Mouse (Mus musculus) cerebellum, postnatal 14 days (tissue): ENCODE results near the gene Dusp5.
A peak's percentile ranks its signal among the peaks of the same experiment; 100 is the strongest.

Experiments used
- DNase-seq, 2 experiments: peaks; one replicate each; pipeline ENCODE4 v3.0.0; 2021; ENCODE audit warnings: mixed read lengths in 2 of 2

The Dusp5 gene

DNA sequence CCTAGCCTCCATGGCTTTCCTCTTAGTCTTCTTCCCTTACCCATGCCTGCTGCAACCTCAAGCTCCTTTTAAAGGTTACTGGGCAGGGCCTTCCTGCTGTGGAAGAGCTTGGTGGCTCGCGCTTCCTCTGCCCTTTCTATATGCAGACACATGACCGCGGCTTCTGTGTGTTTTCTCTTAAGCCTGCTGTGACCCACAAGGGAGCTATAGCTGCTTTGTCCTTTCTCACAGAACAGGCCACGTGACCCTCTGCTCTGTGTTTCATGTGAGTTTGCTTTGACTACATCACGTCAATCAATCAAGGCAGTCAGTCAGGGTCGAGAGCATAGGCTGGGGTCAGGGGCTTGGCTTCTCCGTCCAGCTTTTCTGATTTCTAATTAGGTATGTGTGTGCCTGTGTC is 18.7 kb downstream of the Dusp5 start:
- DNase-seq: no peak

DNA sequence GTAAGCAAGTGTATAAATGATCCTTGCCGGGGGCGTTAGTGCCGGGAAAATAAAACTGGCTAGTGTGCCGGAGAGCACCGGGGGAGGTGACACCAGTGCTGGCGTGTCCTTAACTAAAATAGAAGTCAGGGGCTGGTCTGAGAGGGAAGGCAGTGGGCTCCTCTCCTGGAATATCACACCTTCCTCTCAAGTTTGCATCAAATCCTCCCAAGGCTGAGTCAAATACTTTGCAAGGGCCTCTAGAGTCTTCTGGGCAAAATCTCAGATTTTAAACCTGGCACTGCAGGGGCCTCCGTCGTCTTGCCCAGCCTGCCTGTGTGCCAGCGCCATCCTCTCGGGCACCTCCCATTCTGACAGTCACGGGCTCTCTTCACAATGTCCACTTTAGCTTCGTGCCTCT is 22.1 kb downstream of the Dusp5 start:
- peak; percentile 49 to 55 for DNase-seq

DNA sequence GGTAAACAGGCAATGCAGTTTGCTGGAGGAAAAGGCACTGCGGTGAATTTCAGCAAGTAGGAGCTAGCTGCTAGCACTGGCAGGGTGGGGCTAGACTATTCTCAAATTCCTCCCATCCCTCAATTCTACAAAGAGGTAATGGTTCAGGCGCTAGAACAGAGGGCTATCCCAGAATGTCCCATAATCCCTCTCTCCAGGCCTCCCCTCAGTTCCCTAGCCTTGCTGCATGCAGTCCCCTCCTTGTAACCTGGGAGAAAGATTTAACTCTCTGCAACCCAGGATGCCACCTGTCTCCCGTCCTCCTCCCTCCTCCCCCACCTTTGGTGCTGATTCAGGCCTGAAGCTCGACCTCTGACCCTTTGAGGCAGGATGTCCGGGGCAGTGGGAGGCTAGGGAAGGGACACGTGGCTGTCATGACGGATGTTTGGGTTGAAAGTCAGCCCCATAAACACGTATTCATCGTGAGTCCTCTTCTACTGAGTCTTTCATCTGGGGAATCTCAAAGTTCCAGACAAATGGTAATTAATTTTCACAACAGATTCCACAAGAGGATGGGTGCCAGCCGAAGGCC is 23.4 kb downstream of the Dusp5 start:
- no peak for DNase-seq

DNA sequence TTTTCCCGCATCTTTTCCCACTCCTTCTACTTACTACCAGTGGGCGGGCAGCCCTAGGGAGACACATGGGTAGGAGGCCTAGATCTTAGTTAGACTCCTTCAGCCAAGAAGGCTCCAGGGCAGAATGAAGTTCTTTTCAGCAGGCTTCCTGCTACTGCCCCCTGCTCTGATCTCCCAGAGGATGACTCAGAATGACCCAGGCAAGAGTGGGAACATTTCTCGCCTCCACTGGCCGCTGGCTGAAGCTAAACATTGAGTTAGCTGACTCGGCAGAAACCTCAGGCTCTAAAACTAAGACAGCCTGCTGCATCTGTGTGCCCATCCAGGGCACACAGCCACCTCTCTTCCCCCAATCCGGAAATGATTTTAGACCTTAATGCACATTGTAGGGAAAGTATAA is 23.9 kb downstream of the Dusp5 start:
- no peak for DNase-seq

DNA sequence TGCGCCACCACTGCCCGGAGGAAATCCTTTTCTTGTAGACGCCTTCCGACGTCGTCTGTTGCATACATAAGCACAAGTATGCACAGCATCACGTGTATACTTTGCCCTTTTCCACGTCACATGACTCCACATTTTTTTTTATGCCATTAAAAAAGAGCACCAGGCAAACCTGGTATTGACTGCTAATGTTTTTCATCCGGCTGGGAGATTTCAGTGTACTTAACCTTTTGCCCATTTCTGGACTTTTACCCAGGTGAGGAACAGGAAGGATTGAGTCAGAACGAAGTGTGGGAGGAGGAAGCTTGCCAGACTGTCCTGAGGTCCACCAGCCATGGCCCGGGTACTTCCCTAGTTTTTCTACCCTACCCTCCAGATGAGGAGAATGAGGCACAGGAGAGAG is 25.5 kb downstream of the Dusp5 start:
- DNase-seq: no peak

DNA sequence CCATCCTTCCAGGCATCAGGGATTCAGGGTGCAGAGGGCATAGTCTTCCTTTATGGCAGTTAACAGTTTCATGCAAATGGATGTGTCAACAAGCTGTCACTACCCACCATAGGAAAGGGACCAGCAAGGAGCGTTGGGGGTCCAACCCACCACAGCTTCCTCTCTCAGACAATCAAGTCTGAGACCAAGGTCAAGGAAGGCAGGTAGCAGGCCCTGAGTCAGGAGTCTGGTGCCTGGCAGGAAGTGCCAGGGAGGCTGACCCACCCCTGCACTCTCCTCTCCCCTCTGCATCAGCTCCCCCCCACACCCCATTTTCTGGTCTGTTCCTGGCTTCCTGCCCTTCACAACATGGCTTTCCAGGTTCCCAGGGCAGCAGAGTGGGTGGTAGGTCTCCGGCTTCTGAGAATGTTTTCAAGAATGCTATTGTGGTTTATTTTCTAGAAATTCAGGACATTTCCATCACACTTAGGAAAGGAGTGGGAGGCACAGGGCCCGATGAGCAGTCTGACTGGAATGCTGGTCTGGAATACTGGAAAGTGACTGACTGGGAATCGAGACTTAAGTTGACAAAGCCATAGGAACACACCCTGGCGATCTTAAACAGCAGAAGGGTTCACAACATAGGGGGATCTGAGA is 26.2 kb downstream of the Dusp5 start:
- no peak for DNase-seq

DNA sequence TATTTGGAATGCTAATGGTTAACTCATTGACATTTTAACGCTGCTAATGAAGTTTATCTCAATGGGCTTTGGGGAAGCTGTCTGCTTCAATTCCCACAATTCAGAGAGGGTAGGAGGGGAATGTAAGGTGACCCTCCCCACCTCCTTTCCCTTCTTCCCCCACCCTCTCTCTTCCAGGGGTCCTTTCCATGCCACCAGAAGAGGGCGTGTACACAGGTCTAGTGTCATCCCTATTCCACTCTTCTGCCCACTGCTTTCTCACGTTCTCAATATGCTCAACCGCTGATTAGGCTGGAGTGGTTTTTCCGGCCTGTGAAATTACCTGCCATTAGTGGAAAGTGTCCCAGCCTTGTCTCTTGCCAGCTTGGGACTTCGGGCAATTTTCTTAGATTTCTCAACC is 27.9 kb downstream of the Dusp5 start:
- no peak for DNase-seq

DNA sequence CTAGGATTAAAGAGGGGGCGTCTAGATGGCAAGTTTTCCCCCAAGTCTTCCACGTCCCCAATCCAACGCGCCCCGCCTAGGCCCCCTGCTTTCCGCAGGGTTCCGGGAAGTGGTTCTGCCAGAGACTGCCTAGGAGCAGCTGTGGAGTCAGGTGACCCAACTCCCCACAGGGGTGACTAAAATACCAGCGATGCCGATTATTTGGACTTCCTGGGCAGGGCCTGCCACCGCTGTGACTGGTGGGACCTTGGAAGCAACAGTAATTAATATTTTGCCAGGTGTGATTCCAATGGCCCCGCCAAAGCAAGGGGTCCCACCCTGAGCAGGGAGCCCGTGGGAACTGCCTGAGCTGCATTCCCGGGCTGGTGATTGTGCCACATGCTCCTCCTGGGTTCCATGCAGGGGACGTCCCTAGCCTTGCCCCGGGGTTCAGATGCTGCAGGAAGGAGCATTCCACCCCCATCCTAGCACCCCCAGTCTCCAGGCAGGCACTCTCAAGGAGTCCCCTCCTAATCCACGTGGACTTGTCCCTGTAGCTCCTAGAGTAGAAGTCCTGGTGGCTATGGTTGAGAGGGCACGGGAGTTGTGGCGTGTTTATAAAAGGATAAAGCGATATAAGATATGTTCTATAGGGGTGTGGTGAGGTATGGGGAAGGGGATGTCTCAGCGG is 28.5 kb downstream of the Dusp5 start:
- DNase-seq: no peak

DNA sequence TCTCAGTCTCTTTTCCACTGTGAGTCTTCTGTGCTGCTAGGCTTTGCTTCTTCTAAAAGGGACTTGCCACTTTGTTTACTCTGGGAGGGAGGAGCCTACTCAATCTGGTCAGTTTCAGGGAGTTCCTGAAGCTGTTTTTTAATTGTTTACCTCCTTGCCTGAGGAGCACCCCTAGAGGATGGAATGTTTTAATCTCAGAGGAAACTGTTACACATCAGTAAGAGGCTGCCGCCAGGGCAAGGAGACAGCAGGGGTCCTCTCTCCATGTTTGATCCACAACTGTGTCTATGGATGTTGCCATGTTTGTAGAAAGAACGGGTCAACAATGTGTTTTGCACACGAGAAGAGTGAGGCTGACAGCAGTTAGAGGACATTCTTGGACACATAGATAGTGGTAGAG is 31.5 kb downstream of the Dusp5 start:
- no peak for DNase-seq

DNA sequence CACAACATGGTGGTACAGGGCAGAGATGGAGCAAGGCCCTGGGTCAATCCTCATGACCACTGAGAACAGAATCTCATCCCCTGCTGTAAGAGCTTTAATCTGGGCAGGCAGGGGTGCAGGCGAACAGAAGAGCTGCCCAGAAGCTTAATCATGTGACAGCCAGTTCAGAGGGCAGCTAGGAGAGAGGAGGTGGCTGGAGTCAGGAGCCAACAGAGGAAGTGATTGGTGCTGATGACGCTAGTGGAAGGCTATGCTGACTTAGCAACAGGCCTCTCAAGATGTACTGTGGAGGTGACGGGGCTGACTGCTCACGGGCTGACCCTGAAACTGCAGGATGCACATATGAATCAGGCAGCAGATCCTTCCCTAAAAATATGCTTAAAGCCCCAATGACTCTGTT is 35.3 kb downstream of the Dusp5 start:
- no peak for DNase-seq

DNA sequence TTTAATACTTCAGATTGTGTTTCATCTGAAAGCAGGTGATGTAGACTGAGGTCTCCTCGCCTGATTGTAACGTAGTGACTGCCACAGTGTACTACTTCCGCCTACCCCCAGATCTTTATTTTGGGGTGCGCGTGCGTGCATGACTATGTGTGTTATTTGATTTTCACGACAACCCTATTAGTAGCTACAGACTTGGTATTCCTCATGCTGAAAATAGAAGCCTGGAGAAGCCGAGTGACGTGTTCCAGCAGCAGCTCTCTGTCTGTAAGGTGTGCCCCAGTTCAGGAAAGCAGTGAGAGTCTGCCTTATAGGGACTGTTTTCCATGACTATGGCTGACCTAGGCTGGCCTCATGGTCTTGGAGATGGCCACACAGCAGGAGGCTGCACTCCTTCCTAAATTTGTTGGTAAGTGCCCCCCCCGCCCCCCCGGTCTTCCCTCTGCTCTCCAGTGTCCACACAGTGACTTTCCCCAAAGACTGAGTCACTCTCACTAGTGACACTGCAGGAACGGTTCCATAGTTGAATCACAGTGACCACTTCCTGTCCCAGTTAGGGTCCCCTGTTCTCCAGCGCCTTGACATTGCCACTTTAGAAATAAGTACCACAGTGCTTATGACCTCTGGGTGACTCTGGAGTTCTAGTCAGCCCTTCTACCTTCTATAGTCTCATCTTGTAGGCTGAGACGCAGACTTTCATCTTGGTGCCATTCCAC is 36.8 kb downstream of the Dusp5 start:
- DNase-seq: no peak

DNA sequence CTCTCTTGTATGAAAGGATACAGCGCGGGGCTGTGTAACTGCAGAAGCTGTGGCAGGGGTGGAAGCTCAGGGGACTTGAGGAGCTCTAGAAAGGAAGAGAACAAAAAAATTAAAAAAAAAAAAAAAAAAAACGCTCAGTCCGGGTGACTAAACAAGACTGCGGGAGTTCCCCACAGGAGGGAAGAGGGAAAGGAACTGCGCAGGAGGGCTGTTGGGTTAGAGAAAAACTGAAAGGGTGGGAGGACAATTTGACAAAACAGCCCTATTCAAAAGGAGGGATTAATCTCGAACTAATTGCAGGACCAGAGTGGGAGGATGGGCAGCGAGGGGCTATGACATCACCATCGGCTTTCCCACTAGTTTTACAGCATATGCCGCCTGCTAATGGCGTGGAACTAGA is 39.0 kb downstream of the Dusp5 start:
- DNase-seq: no peak

DNA sequence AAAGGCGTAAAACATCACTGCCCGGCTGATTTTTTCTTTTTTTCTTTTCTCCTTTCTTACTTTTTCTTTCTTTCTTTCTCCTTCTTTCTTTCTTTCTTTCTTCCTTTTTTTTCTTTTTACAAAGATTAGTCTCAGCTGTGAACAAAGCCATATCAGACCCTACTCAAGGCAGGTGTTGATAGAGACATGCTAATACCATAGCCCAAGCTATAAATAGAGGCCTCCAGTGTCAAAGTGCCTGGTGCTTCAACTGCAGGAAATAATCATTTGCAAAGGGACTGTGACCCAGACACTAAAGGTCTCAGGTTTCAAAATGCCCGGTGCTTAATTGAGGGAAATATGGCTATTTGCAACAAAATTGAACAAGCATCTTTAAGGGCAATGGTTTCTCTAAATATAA is 39.6 kb downstream of the Dusp5 start:
- DNase-seq: no peak

DNA sequence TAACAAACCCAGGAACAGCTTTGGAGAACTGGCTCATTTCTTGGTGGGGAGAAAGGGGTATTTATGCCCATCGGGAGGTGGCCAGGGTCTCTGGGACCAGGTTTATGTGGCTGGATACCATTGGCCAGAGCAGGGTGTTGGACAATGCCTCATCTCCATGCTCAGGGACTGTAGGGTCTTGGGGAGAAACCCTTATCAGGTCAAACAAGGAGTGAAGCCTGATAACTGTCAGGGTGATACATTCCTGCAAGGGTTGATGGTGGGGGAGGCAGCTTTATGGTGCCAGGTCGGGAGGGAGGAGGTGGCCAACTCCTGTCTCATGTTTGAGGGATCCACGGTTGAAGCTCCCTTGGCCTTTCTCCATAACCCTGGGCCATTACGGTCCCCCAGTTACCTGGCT is 42.1 kb downstream of the Dusp5 start:
- no peak for DNase-seq

DNA sequence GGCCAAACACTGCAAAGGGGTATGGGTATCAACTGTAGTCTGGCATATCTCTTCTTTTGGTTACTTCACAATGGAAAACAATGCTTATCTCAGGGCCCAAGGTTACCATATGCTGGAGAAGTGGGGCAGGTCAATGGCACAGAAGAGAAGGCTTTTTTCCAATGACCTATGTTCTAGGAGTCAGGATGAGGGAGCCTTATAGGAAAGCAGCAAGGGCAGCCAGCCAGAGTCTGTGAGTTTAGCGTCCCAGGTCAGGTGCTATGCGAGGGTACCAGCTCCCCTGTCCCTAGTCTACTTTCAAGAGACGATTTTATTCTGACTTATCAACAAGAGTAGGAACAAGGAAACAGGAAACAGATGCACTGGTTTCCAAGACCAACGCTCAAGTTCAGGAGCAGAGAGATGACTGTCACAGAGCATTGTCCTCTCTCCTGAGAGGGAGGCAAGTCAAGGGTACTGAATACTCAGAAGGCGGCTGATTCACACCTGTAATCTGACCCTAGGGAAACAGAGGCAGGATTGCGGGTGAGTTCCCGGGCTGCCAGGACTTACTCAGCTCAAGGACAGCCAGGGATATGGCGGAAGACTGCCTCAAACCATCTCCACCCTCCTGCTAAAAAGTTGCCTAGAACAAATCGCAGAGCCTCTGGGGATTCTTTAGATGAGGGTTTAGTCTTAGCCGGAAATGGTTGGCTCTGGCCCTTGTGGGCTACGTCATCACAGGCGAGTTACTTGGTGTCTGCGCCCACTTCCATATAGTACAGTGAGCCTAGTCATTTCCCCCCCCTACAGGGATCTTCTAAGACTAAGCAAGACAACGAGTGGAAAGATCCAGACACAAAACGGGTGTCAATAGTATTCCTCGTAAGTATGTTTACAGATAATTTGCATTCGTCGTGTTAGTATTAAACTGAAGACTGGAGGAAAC is 42.9 kb downstream of the Dusp5 start:
- no peak for DNase-seq

DNA sequence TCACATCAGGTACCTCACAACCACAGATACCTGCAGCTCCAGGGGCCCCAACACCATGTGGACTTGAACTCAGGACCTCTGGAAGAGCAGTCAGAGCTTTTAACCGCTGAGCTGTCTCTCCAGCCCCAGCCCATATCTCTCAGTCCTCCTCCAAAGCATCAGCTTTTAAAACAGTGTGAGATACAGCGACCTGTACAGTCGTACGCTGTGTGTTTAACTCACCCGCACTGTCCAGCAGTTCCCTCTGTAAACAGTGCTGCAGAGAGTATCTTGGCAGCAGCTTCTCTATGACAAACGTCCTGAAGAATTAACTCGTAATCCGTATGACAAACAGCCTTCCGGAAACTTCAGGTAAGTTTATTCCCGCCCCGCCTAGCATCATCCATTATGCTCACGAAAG is 43.7 kb downstream of the Dusp5 start:
- no peak for DNase-seq

DNA sequence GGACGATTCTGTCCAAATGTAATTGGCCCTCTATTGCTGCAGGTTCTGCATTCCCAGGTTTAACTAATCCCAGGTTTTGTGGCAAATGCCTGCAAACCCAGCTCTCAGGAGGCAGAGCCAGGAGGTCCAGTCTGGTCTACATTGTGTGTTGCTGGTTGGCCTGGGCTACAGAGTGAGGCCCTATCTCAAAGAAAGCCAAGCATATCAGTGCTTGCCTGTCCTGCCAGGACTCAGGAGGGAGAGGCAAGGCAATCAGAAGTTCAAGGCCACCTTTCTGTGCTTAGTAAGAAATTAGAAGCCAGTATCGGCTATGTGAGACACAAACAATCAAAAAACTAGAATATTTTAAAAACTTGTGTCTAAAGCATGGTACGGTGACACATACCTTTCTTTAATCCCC is 44.2 kb downstream of the Dusp5 start:
- no peak for DNase-seq

DNA sequence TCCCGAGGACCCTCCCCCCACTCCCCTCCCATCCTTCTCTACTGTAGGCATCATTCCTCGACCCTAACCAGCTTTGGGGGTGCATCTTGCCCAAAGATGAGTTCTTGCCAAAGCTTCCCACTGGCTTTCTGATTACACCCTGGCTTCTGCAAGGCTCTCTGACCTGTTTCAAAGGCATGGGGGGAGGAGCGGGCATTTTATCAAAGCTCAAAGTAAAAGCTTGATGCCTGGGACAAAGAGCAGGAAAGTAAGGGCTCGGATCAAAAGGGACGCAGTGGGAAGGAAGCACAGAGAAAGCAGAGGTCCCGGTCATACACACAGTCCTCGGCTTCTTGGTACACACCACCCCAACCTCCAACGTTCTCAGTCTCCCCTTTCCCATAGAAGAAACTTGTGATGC is 45.2 kb downstream of the Dusp5 start:
- no peak for DNase-seq

DNA sequence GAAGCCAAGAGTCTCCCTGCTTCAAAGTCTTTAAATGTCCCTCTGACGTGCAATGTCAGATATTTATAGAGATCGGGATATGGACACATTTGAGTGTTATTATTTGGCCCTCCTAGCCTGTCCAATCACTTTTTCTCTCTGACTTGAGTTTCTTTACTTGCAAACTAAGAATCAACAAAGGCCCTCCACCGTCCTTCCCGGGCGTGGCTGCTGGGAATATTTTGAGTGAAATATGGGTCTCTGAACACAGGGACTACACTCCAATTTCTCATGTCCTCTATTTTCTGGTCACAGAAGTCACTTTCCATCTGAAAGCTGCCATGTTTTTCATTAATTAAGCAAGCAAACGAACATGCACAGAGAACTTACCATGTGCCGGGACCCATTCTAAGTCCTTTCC is 45.6 kb downstream of the Dusp5 start:
- DNase-seq: no peak

DNA sequence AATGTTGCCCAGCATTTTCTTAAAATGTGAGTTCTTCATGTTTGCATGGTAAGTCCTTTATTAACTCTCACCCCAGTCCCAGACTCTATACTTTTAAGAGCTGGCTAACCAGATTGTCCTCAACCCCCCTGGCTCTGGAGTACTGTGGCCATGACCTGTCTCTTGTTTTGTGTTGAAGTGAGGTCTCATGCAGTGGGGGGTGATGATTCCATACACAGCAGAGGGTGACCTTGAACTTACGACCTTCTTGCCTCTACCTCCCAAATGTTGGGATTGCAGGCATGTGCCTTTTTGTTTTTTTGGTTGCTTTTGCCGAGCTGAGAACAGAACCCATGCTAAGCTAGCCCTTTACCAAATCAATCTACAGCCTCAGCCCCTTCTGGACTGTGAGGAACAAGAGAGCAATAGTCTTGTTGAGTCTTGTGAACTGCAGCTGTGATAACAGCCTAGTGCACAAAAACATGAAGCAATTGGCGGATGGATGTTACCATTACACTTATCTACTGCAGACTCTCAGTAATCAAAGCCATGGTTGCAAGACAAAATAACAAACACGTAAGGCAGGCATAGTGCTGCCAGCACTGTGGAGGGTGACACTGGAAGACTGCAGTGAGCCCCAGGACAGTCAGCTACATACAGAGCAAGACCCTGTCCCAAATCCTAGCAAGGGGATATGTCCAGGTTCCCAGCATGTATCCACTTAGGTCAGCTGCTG is 46.5 kb downstream of the Dusp5 start:
- no peak for DNase-seq

DNA sequence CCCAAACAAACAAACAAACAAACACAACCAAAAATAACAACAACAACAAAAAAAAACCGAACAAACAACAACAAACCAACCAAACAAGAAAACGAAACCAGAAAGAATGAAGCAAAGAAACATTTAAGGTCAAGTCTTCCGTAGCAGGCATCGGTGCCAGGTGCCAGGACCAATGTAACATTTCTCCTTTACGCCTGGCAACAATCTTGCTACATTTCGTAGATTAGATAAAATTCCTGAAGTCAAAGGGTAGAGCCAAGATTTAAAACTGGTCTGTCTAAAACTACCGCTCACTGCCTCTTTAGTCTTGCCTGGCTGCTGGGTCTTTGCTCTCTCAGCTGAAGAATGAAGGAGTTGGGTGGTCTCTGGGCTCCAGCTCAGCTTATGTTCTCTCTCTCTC is 47.2 kb downstream of the Dusp5 start:
- DNase-seq: no peak
